Mouse (Mus musculus) adrenal gland (tissue): ENCODE data around the gene Gm20219.

Source experiments
- intact Hi-C: fragments of 180-260 bp; cut with DNase I; formaldehyde crosslinking; loops from one replicate; pipeline ENCODE4 v1.15.1; 2025

The Gm20219 gene

GRCm38 (mm10) chr17:56515690-56516410 lies 38.3 kb downstream of the Gm20219 start:
- intact Hi-C loops = no loop called here

- intact Hi-C loops = no loop called here
Observed at GRCm38 (mm10) chr17:56514916-56515315, 39.3 kb downstream of the Gm20219 start.

GRCm38 (mm10) chr17:56514330-56514729 lies 39.9 kb downstream of the Gm20219 start:
- intact Hi-C loops = no loop called here

GRCm38 (mm10) chr17:56512310-56512709 lies 41.9 kb downstream of the Gm20219 start, which contains the start of gene Znrf4:
Gene Znrf4 (minus strand): TSS chr17:56512431.
- intact Hi-C loops = no loop called here

- intact Hi-C loops = no loop called here
Observed at GRCm38 (mm10) chr17:56511707-56512090, 42.5 kb downstream of the Gm20219 start.

- intact Hi-C loops = no loop called here
Observed at GRCm38 (mm10) chr17:56510970-56511706, 43.0 kb downstream of the Gm20219 start.

- intact Hi-C loops = no loop called here
Observed at GRCm38 (mm10) chr17:56510473-56510969, 43.7 kb downstream of the Gm20219 start.

- intact Hi-C loops = no loop called here
Observed at GRCm38 (mm10) chr17:56509707-56510472, 44.3 kb downstream of the Gm20219 start.

GRCm38 (mm10) chr17:56509021-56509640 lies 45.1 kb downstream of the Gm20219 start:
- intact Hi-C loops = no loop called here

- intact Hi-C loops = no loop called here
Observed at GRCm38 (mm10) chr17:56507161-56508068, 46.8 kb downstream of the Gm20219 start.

- intact Hi-C loops = no loop called here
Observed at GRCm38 (mm10) chr17:56506417-56507065, 47.6 kb downstream of the Gm20219 start.

- intact Hi-C loops = no loop called here
Observed at GRCm38 (mm10) chr17:56505401-56505800, 48.8 kb downstream of the Gm20219 start.

GRCm38 (mm10) chr17:56502526-56502925 lies 51.7 kb downstream of the Gm20219 start:
- intact Hi-C loops = loop anchor here (5.0 kb wide), 1 partner anchor 50 kb away; the partner anchor contains the start of gene Gm20219

- intact Hi-C loops = loop anchor here (5.0 kb wide), 1 partner anchor 50 kb away; the partner anchor contains the start of gene Gm20219
Observed at GRCm38 (mm10) chr17:56501635-56502400, 52.4 kb downstream of the Gm20219 start.
